Mouse (Mus musculus): ENCODE results near the gene Immt.
"Not testable (repeated sequence)": the region's sequence is repeated elsewhere in the genome, so short reads cannot be mapped to it uniquely, and the experiment has no call there.

Gene Immt

GRCm38 (mm10) chr6:71867751-71868150, 36.6 kb downstream of the Immt start:
- no peak for DNase-seq

GRCm38 (mm10) chr6:71868809-71869208, 37.7 kb downstream of the Immt start:
- no peak for DNase-seq

- DNase-seq: no peak
Measured at GRCm38 (mm10) chr6:71871396-71871795, 40.3 kb downstream of the Immt start.

GRCm38 (mm10) chr6:71877965-71878760, 47.0 kb downstream of the Immt start:
- DNase-seq: no peak

- DNase-seq: no peak
Measured at GRCm38 (mm10) chr6:71893263-71893662, 62.1 kb downstream of the Immt start.

- DNase-seq: no peak
Measured at GRCm38 (mm10) chr6:71907702-71908235, 76.6 kb downstream of the Immt start.

- DNase-seq: peak; percentile 90
Measured at GRCm38 (mm10) chr6:71908481-71909381, 77.6 kb downstream of the Immt start, which contains the start of the genes Ptcd3 and Polr1a. Ptcd3 (minus strand) TSS chr6:71908750. Polr1a (plus strand) TSS chr6:71909053.

- DNase-seq: no peak
Measured at GRCm38 (mm10) chr6:71909384-71909783, 78.3 kb downstream of the Immt start.

- DNase-seq: no peak
Measured at GRCm38 (mm10) chr6:71909840-71910239, 78.7 kb downstream of the Immt start.

GRCm38 (mm10) chr6:71911686-71912450, 80.7 kb downstream of the Immt start:
- DNase-seq: no peak

GRCm38 (mm10) chr6:71920752-71921151, 89.6 kb downstream of the Immt start:
- no peak for DNase-seq

GRCm38 (mm10) chr6:71925233-71925632, 94.1 kb downstream of the Immt start:
- not testable (repeated sequence) for DNase-seq
